Mouse (Mus musculus) gastrocnemius, adult 8-10 months (tissue): ENCODE data around the gene Ltb4r2. TPM values are rescaled to one million over a fixed set of nuclear protein-coding genes. Genes with fewer than 3 reads are reported as not detected.

Experiments
- DNase-seq, 2 experiments: peaks; one replicate each; pipeline ENCODE4 v3.0.0; 2022; ENCODE audit warnings: low spot score in 2 of 2
- total RNA-seq, 4 experiments: library from RNA; stranded (reverse); gene quantifications; 2 replicates each; pipeline ENCODE4 v1.2.4; 2022

Gene Ltb4r2
- total RNA-seq, 4 experiments from 2014 or later = not detected

DNA sequence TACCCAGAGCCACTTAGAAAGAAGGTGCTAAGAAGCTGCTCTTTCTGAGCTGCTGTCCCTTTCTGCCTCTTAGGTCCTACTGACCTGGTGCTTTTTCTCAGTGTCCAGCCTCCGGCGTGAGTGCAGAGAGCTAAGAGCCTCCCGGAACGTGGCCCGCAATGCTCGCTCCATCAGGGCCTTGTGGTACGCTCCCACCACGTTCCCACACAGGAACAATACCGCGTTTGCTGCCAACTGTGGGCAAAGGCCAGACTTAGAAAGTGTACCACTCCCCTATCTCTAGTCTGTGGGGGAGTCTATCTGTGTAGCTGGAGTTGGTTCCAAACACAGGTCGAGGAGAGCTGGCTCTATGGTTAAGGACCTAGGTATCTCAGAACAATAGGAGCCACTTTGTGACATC, 19.5 kb downstream of the Ltb4r2 start:
- peak in 1 of 2 experiments; percentile 2 for DNase-seq

DNA sequence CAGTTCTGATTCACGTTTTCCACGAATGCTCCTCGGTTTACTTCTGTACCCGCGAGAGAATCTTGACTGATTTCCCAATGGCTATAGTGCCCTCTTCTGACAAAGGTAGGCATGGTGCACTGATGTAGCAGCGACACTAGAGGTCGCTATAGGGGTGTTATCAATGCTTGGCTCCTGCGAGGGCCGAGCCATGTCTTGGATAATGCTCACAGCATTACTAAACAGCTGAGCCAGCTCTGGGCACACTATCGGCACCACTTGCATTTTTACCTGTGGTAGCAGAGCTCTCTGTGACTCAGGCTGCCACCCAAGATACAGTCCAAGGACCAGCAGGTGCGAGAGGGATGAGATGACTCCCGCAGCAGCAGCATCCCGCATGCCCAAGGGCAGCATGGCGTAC, 20.1 kb downstream of the Ltb4r2 start:
- peak; percentile 11 to 29 for DNase-seq

DNA sequence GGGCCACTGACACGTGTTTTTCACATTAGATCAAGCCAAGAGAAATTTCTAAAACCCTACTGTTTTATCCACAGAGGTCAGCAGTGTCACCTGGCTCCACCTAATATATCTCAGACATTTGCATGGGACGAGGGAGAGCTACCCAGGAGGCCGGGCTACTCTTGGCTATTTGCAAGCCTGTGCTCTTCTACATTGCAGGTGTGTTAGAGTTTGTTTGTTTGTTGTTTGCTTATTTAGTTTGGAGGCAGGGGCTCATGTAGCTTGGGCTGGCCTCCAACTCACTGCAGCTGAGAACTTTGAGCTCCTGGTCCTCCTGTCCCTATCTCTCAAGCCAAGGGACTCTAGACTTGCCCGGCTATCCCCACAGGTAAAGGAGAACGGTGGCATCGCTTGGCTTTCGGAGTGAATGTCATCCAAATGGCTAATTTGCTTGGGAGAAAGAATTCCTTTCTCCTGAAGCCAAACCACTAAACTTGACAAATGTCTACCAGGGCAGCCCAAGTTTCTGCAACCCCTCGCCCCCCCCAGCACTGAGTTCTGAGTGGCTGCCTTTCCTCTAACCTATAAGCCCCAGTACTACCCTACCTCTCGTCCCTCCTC, 21.2 kb downstream of the Ltb4r2 start:
- peak in 1 of 2 experiments; percentile 1 for DNase-seq

DNA sequence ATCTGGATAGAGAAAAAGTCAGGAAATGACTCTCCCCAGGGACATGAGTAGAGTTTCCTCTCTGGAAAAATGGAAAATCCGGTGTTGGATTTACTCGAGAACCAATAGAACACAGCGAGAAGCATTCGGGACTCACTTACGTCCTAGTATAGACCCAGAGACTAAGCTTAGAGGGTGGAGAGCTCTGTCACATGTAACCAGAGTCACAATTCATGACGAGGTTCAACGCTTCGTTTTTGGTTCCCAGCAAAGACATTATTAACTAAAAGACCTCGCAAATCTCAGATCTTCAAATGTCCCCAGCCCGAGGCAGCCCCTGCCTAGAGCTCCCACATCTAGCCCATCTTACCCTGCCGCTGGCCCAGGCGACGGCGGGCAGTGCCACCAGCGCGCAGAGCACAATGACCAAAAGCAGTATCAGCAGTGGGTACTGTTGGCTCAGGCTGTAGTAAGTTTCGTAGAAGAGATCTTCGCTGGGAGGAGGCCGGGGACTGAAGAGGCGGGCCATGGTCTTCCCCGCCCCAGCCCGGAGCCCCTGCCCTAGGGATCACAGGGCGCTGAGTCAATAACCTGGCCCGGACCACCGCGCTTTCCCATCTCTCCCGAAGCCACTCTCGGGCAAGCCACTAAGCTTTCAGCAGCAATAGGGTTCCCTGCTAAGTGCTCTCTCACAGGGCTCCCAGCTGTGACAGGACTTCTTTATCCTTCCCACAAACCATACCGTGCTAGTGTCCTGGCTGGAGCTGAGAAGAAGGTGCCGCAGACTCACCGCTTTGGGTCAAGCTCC, 22.1 kb downstream of the Ltb4r2 start:
- peak in 1 of 2 experiments; percentile 3 for DNase-seq

DNA sequence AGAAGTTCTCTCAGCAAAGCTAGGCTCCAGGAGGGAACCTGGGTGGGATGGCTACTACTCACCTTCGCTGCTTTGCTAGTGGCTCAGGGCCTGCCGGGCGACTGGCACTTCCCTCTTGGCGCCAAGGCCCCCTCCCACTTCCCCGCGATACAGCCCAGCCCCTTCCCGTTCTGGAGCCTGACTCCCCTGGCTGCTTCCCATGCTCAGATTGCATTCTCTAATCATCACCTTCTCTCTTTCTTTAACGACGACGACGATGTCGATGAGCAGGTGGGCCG, 22.7 kb downstream of the Ltb4r2 start, which contains the start of gene Adcy4:
Gene Adcy4, minus strand, starts transcription at position 138 of the 278 bp plus-strand sequence.
- no peak for DNase-seq

DNA sequence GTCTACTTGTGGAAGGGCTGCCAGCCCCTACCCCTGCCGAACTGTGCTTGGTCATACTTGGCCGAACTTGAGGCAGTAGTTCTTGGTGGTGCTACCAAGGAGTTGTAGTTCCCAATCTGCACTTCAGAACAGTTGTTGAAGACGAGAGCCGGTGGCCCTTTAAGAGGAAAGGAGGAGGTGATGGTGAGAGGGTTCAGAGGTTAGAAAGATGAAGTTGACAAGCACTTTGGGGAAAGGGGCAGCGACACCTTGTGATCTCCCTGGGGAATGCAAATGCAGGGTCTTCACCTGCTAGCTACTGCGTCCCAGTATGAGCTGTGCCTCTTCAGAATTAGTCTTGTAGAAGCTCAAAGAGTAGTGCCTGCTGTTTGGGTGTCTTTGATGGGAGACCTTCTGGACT, 24.0 kb downstream of the Ltb4r2 start:
- DNase-seq = peak in 1 of 2 experiments; percentile 1

DNA sequence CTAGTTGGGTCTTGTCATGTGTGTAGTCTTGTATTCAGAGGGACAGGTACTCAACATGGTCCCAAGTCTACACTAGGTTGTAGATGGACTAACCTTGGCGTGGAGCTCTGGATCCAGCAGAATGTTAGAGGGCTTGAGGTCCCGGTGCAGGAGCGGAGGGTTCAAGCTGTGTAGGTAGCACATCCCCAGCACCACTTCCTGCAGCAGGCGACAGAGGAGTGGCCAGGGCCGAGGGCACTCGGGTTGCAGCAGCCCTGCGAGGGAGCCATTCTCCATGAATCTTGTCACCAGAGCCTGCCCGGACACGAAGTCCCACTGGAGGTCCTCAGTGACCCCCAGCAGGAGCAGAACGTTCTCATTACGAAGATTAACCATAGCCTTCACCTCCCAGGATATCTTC, 26.5 kb downstream of the Ltb4r2 start:
- peak in 1 of 2 experiments; percentile 1 for DNase-seq

DNA sequence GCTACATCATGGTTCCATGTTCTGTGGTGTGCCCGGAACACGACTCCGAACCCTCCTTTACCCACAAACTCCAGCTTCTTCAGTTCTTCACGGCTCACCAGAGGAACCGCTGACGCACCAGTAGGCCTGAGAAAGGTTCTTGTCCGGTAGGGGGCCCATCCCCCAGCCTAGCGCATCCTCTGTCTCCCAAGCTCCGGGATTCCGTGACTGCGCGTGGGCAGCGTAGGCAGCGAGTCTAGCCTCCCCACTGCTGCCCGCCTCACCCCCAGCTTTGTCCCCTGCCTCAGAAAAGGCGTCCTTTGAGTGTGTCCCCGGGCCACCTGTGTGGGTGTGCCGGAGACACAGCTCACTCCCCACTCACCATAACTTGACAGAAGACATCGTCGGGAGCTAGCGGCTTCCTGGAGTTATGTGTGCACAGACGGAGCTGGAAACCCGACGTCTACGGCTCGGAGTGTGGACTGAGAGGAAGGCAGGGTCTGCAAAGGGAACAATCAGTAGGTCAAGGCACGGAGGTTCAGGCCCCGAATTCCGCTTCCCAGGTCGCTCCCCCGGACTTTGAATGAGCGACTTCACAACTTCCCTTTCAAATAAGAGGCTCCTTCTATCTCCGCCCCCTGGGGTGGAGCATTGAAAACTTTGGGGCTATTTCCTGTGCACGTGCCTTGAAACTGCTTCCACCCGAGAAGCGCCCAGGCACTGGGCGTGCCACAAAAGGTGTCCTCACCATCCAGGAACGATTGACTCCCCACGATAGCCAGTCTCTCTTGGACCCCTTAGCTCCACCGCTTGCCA, 27.2 kb downstream of the Ltb4r2 start, which contains the start of gene Ripk3:
Gene Ripk3, minus strand, starts transcription at position 610 of the 795 bp plus-strand sequence.
- DNase-seq = no peak

DNA sequence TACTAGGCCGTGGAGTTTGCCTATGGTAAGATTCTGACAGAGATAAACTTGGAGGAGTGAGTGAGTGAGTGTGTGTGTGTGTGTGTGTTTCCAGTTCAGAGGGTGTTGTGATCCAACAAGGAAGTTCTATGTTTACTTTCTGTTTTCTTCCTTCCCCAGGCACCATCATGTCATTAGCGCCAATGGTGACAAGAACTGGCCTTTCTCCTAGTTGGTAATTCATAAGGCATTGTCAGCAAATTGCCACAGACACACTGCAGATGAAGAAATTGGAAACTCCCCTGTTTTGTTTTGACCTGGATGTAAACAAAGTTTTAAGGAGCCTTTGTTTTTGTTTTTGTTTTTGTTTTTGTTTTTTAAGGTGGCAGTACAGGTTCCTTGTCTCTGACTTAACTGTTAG, 32.2 kb downstream of the Ltb4r2 start:
- no peak for DNase-seq

DNA sequence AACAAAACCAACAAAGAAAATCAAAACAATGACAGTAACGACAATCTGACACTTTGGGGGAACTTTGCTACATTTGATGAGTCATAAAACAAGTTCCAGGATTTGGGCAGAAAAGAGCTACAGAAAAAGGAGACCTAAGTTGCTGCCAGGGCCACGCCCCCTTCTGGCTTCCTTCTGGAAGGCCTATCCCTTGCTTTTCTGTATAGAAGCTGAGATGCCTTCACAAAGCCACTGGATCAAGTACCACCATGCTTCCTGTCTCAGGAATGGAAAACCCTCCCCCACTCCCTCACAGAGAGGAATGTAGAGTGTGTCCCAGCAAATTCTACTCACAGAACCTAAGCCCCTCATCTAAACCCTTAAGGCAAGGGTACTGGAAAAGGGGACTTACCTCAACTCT, 32.7 kb downstream of the Ltb4r2 start:
- DNase-seq = peak in 1 of 2 experiments; percentile 2

DNA sequence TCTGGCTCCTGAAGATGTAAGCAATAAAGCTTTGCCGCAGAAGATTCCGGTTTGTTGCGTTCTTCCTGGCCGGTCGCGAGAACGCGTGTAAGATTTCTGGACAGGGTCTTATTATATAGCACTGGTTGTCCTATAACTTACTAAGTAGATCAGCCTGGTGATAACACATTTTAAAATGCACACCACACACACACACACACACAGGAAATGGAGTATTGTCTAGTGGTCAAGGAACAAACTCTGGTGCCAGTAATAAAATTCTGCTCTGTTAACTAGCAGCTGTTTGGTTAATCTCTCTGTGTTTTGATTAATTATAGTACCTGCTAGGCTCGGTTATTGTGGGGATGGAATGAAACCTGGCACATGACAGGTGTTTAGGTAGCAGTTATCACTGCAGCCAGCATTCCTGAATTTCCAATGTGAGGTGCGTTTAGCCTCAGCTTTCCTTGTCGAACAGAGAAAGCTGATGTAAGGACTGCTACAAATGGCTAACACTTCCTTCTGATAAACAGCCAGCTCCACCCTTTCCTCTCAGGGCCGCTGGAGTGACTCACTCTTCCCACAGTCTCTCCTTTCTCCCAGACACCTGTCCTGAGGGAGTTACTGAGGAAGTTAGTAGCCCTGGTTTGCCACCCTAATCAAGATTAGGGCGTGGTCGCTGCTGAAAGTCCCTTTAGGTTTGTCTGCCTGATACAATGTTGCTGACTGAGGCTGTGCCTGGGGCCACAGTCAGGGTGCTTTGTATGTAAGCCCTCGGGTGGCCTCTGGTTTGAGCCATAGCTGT, 34.3 kb downstream of the Ltb4r2 start:
- DNase-seq = no peak

Other genes starting within 250 kb of the Ltb4r2 start
- gene Nrl, start 236.4 kb upstream of the Ltb4r2 start, total RNA-seq = not detected
- gene Pck2, start 221.2 kb upstream of the Ltb4r2 start, total RNA-seq = 1 to 10 TPM; 2.0 to 3.7 (median 2.5) TPM
- gene Dcaf11, start 201.4 kb upstream of the Ltb4r2 start, total RNA-seq = 100 to 1,000 TPM; 135 to 147 (median 143) TPM
- not detected for gene A730061H03Rik, start 201.0 kb upstream of the Ltb4r2 start, total RNA-seq
- gene Fitm1, start 185.8 kb upstream of the Ltb4r2 start, total RNA-seq = 100 to 1,000 TPM; 275 to 317 (median 288) TPM
- 10 to 100 TPM; 63.4 to 78.7 (median 78.0) TPM for gene Psme1, start 183.3 kb upstream of the Ltb4r2 start, total RNA-seq
- gene Emc9, start 176.1 kb upstream of the Ltb4r2 start, total RNA-seq = 10 to 100 TPM; 30.6 to 41.6 (median 37.6) TPM
- gene Psme2, start 170.3 kb upstream of the Ltb4r2 start, total RNA-seq = 10 to 100 TPM; 50.9 to 72.8 (median 62.7) TPM
- 10 to 100 TPM; 14.8 to 18.7 (median 16.6) TPM for gene Rnf31, start 169.7 kb upstream of the Ltb4r2 start, total RNA-seq
- 1 to 10 TPM; 2.4 to 3.0 (median 2.5) TPM for gene Irf9, start 157.9 kb upstream of the Ltb4r2 start, total RNA-seq
- gene Rec8, start 143.4 kb upstream of the Ltb4r2 start, total RNA-seq = not detected
- gene Ipo4, start 125.5 kb upstream of the Ltb4r2 start, total RNA-seq = 10 to 100 TPM; 80.2 to 99.8 (median 88.9) TPM
- 1 to 10 TPM in 3 of 4 experiments, under 1 TPM in 1; 0.67 to 1.6 (median 1.5) TPM for gene Gm49378, start 123.5 kb upstream of the Ltb4r2 start, total RNA-seq
- gene Tm9sf1, start 117.6 kb upstream of the Ltb4r2 start, total RNA-seq = 10 to 100 TPM; 15.6 to 18.3 (median 17.1) TPM
- gene Tssk4, start 111.2 kb upstream of the Ltb4r2 start, total RNA-seq = under 1 TPM in 2 of 4 experiments, not detected in 2; 0.22 to 0.29 TPM
- gene Mdp1, start 100.9 kb upstream of the Ltb4r2 start, total RNA-seq = 10 to 100 TPM; 18.0 to 23.1 (median 20.7) TPM
- 1 to 10 TPM; 1.6 to 2.4 (median 1.8) TPM for gene Gmpr2, start 89.5 kb upstream of the Ltb4r2 start, total RNA-seq
- gene Nedd8, start 89.3 kb upstream of the Ltb4r2 start, total RNA-seq = 100 to 1,000 TPM; 192 to 208 (median 201) TPM
- 10 to 100 TPM; 13.0 to 17.4 (median 14.6) TPM for gene Tinf2, start 79.6 kb upstream of the Ltb4r2 start, total RNA-seq
- gene Tgm1, start 47.5 kb upstream of the Ltb4r2 start, total RNA-seq = under 1 TPM in 3 of 4 experiments, not detected in 1; 0.09 to 0.12 (median 0.11) TPM
- 10 to 100 TPM in 2 of 4 experiments, 1 to 10 TPM in 2; 9.4 to 13.2 (median 11.0) TPM for gene Rabggta, start 39.2 kb upstream of the Ltb4r2 start, total RNA-seq
- gene Dhrs1, start 15.7 kb upstream of the Ltb4r2 start, total RNA-seq = 10 to 100 TPM; 26.4 to 37.6 (median 31.6) TPM
- 10 to 100 TPM in 2 of 4 experiments, 1 to 10 TPM in 2; 9.4 to 14.8 (median 10.1) TPM for gene Nop9, start 15.7 kb upstream of the Ltb4r2 start, total RNA-seq
- not detected for gene Cideb, start 3.0 kb upstream of the Ltb4r2 start, total RNA-seq
- under 1 TPM in 1 of 4 experiments, not detected in 3; 0.27 TPM for gene Ltb4r1, start 4.5 kb downstream of the Ltb4r2 start, total RNA-seq
- gene Adcy4, start 22.7 kb downstream of the Ltb4r2 start, total RNA-seq = 1 to 10 TPM; 3.4 to 7.1 (median 3.6) TPM
- 1 to 10 TPM in 3 of 4 experiments, not detected in 1; 1.0 to 1.3 (median 1.3) TPM for gene Ripk3, start 27.4 kb downstream of the Ltb4r2 start, total RNA-seq
- gene Nfatc4, start 61.7 kb downstream of the Ltb4r2 start, total RNA-seq = 1 to 10 TPM; 1.9 to 3.3 (median 2.5) TPM
- 1 to 10 TPM; 1.2 to 3.6 (median 1.9) TPM for gene Nynrin, start 92.6 kb downstream of the Ltb4r2 start, total RNA-seq
- gene Cbln3, start 123.0 kb downstream of the Ltb4r2 start, total RNA-seq = not detected
- 1 to 10 TPM; 4.4 to 6.3 (median 4.9) TPM for gene Khnyn, start 123.5 kb downstream of the Ltb4r2 start, total RNA-seq
- 100 to 1,000 TPM; 137 to 151 (median 145) TPM for gene Sdr39u1, start 138.9 kb downstream of the Ltb4r2 start, total RNA-seq
- gene Cma1, start 183.2 kb downstream of the Ltb4r2 start, total RNA-seq = 1 to 10 TPM in 3 of 4 experiments, under 1 TPM in 1; 0.99 to 5.3 (median 1.8) TPM
- not detected for gene Cma2, start 189.6 kb downstream of the Ltb4r2 start, total RNA-seq